Mouse (Mus musculus) olfactory bulb, adult 2 months (tissue): ENCODE measurements around the gene Acad11. TPM values are rescaled to one million over a fixed set of nuclear protein-coding genes. Genes with fewer than 3 reads are reported as not detected.

ENCODE experiments used
- H3K27ac ChIP-seq: fragments of 200-500 bp; 2 replicates; pipeline ENCODE4 v1.5.1; 2012; ENCODE audit warnings: low read depth, low read length; ENCODE audit not compliant: insufficient read depth
- H3K4me1 ChIP-seq: fragments of 200-500 bp; 2 replicates; pipeline ENCODE4 v1.6.1; 2012; ENCODE audit warnings: low read length; ENCODE audit not compliant: control insufficient read depth, insufficient read depth
- H3K4me3 ChIP-seq: fragments of 200-500 bp; 2 replicates; pipeline ENCODE4 v1.5.1; 2012; ENCODE audit warnings: mild to moderate bottlenecking, low read depth, low read length, moderate library complexity; ENCODE audit not compliant: insufficient read depth
- CTCF ChIP-seq: fragments of 200-500 bp; IDR thresholded peaks from 2 replicates; pipeline ENCODE4 v1.5.1; 2012; ENCODE audit warnings: low read depth, mild to moderate bottlenecking, low read length, moderate library complexity; ENCODE audit not compliant: insufficient read depth
- POLR2A ChIP-seq: fragments of 200-500 bp; IDR thresholded peaks from 2 replicates; pipeline ENCODE4 v1.6.1; 2012; ENCODE audit warnings: mild to moderate bottlenecking, low read depth, low read length, moderate library complexity; ENCODE audit not compliant: insufficient read depth
- WGBS: fragments of 180-500 bp; shearing (Covaris S2); methylation state at CpG from one replicate; pipeline ENCODE4 v1.1.7; 2018; 5-methylcytosine and 5-hydroxymethylcytosine counted together
- polyA plus RNA-seq: library from polyadenylated mRNA; stranded (reverse); fragments of >200 nt; gene quantifications from 2 replicates; pipeline ENCODE4 v1.2.4, GENCODE M21; 2012; ENCODE audit warnings: low replicate concordance; ENCODE audit not compliant: missing spikeins, insufficient read depth, insufficient read length

Gene Acad11
- polyA plus RNA-seq, 1 experiment = not detected

GRCm38 (mm10) chr9:104172342-104172741 lies 109.2 kb downstream of the Acad11 start:
- no peak for TF ChIP-seq POLR2A
- no peak for TF ChIP-seq CTCF
- 97% methylated on average over 6 of the region's 6 CpGs for WGBS

More at GRCm38 (mm10) chr9:104172342-104172741, 109.2 kb downstream of the Acad11 start:
- Histone ChIP-seq H3K4me3 (no peak overlapping the region), H3K4me1 (no peaks in the 10 kb centered on the region), H3K27ac (no peak overlapping the region)

Other genes starting within 250 kb of the Acad11 start
- not detected in 2 replicates for gene Nphp3, start 60.8 kb upstream of the Acad11 start, polyA plus RNA-seq
- gene Gm28305, start 22.7 kb upstream of the Acad11 start, polyA plus RNA-seq = not detected in 2 replicates
- not detected in 2 replicates for gene Uba5, start 243 bp upstream of the Acad11 start, polyA plus RNA-seq
- not detected in 2 replicates for gene Ackr4, start 63.6 kb downstream of the Acad11 start, polyA plus RNA-seq
- not detected in 2 replicates for gene Dnajc13, start 199.6 kb downstream of the Acad11 start, polyA plus RNA-seq